Mouse (Mus musculus) myocyte (in vitro differentiated cells): ENCODE measurements around the gene Mars. TPM values are rescaled to one million over a fixed set of nuclear protein-coding genes. Genes with fewer than 3 reads are reported as not detected.
"Not testable (repeated sequence)": the region's sequence is repeated elsewhere in the genome, so short reads cannot be mapped to it uniquely, and the experiment has no call there.

ENCODE experiments used
- H3K27me3 ChIP-seq: one replicate; pipeline ENCODE4 v1.6.1; 2011; ENCODE audit not compliant: control insufficient read depth, insufficient read depth, insufficient read length
- H3K36me3 ChIP-seq: one replicate; pipeline ENCODE4 v1.6.1; 2011; ENCODE audit not compliant: control insufficient read depth, insufficient read depth
- H3K4me2 ChIP-seq: one replicate; pipeline ENCODE4 v1.6.1; 2011; ENCODE audit warnings: low read depth, control low read depth
- H3K4me3 ChIP-seq: one replicate; pipeline ENCODE4 v1.5.1; 2011; ENCODE audit warnings: mild to moderate bottlenecking, control low read depth, moderate library complexity
- H3K79me2 ChIP-seq: one replicate; pipeline ENCODE4 v1.6.1; 2011; ENCODE audit not compliant: control insufficient read depth, insufficient read depth
- H3ac ChIP-seq: one replicate; pipeline ENCODE4 v1.6.1; 2011; ENCODE audit not compliant: control insufficient read depth, insufficient read length
- CEBPB ChIP-seq: IDR thresholded peaks from 2 replicates; pipeline ENCODE4 v1.6.1; 2011; ENCODE audit warnings: mild to moderate bottlenecking, moderate library complexity; ENCODE audit not compliant: poor library complexity, insufficient read depth, severe bottlenecking
- E2F4 ChIP-seq: IDR thresholded peaks from one replicate; pipeline ENCODE4 v1.6.1; 2011; ENCODE audit warnings: mild to moderate bottlenecking, control low read depth, moderate library complexity; ENCODE audit not compliant: insufficient read depth
- MAX ChIP-seq: IDR thresholded peaks from one replicate; pipeline ENCODE4 v1.6.1; 2011; ENCODE audit warnings: low read depth, mild to moderate bottlenecking, control low read depth
- MYOD1 ChIP-seq, 3 experiments: IDR thresholded peaks; one replicate each; pipeline ENCODE4 v1.6.1; 2011; ENCODE audit warnings: control low read depth in 2 of 3, low read depth in 2 of 3, mild to moderate bottlenecking in 2 of 3, moderate library complexity in 1 of 3; ENCODE audit not compliant: insufficient read length in 2 of 3, control insufficient read depth in 1 of 3
- MYOG ChIP-seq, 3 experiments: IDR thresholded peaks; one replicate each; pipeline ENCODE4 v1.6.1; 2011; ENCODE audit warnings: control low read depth in 2 of 3, low read depth in 2 of 3, mild to moderate bottlenecking in 2 of 3; ENCODE audit not compliant: insufficient read length in 2 of 3, control insufficient read depth in 1 of 3, insufficient read depth in 1 of 3
- POLR2A ChIP-seq: IDR thresholded peaks from one replicate; pipeline ENCODE4 v1.6.1; 2011; ENCODE audit warnings: low read depth, mild to moderate bottlenecking, control low read depth, moderate library complexity; ENCODE audit not compliant: insufficient read length
- POLR2AphosphoS2 ChIP-seq: IDR thresholded peaks from one replicate; pipeline ENCODE4 v1.6.1; 2011; ENCODE audit warnings: low read depth, control low read depth; ENCODE audit not compliant: insufficient read length
- REST ChIP-seq: IDR thresholded peaks from one replicate; pipeline ENCODE4 v1.6.1; 2011; ENCODE audit warnings: mild to moderate bottlenecking, control low read depth, moderate library complexity; ENCODE audit not compliant: insufficient read depth, insufficient read length
- SRF ChIP-seq: IDR thresholded peaks from one replicate; pipeline ENCODE4 v1.6.1; 2011; ENCODE audit warnings: low read depth; ENCODE audit not compliant: control insufficient read depth, insufficient read length
- TCF12 ChIP-seq: IDR thresholded peaks from one replicate; pipeline ENCODE4 v1.6.1; 2011; ENCODE audit warnings: mild to moderate bottlenecking, control low read depth; ENCODE audit not compliant: poor library complexity, insufficient read depth, severe bottlenecking
- TCF3 ChIP-seq: IDR thresholded peaks from one replicate; pipeline ENCODE4 v1.6.1; 2011; ENCODE audit warnings: low read depth, control low read depth; ENCODE audit not compliant: insufficient read length
- USF1 ChIP-seq: IDR thresholded peaks from one replicate; pipeline ENCODE4 v1.6.1; 2011; ENCODE audit warnings: low read depth, mild to moderate bottlenecking, control low read depth, moderate library complexity
- polyA plus RNA-seq: library from polyadenylated mRNA; unstranded; fragments of >200 nt; fragmentation: generic; extraction: Trizol; gene quantifications from one replicate; pipeline ENCODE4 v1.2.1, GENCODE M21; 2012; ENCODE audit warnings: missing spikeins

The Mars gene
- polyA plus RNA-seq, 1 experiment: 280 TPM

DNA sequence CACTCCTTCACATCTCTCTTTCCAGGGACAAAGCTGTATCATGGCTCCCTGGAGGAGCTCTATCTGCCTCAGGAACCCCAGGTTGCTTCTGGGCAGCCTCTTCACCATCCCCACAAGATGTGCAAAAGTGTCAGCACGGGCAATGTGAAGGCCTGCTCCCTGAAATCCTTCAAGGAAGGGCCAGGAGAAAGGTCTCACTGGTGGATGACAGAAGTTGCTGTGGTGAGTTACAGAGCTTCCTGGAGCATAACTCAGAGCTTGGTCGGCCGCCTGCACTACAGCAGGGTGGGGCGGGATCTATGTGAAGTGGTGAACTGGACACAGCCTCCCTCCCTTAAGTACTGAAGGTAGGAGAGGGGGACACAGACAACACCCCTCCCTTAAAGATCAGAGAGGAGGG lies 11.1 kb upstream of the Mars start:
- Histone ChIP-seq H3K4me3 (no peak overlapping the region), H3K79me2 (no peaks in the 10 kb centered on the region), H3K4me2 (no peak overlapping the region), H3K27me3 (peaks cover 38% of the 10 kb centered on the region), H3ac (no peak overlapping the region), H3K36me3 (no peaks in the 10 kb centered on the region)
- no peak for TF ChIP-seq CEBPB
- TF ChIP-seq REST: no peak
- TF ChIP-seq TCF3: no peak
- TF ChIP-seq SRF: no peak
- no peak for TF ChIP-seq USF1
- TF ChIP-seq TCF12: no peak
- no peak for TF ChIP-seq E2F4
- TF ChIP-seq MAX: no peak
- TF ChIP-seq POLR2AphosphoS2: no peak
- TF ChIP-seq MYOG (IDR thresholded peaks at IDR 0.05; ENCODE audit: control insufficient read depth in 1 of 3, insufficient read depth in 1 of 3, insufficient read length in 2 of 3, low read depth in 2 of 3): no peak

DNA sequence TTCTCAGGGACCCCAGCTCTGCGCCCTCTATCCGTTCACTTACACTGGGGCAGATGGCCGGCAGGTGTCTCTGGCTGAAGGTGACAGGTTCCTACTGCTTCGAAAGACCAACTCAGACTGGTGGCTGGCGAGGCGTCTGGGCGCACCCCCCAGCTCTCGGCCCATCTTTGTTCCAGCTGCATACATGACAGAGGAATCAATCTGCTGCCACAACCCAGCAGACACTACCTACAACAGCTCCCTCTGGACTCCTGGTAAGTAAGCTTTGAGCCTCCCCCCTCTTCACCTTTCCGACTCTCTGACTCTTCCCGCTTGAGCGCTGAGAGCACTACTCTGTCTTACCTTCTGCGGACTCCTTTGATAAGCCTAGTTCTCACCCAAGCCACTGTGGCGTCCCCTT lies 10.6 kb upstream of the Mars start:
- TF ChIP-seq MYOG (IDR thresholded peaks at IDR 0.05; ENCODE audit: control insufficient read depth in 1 of 3, insufficient read depth in 1 of 3, insufficient read length in 2 of 3, low read depth in 2 of 3): no peak
- TF ChIP-seq TCF3: no peak
- TF ChIP-seq POLR2AphosphoS2: no peak
- Histone ChIP-seq H3K4me3 (no peak overlapping the region), H3K36me3 (no peaks in the 10 kb centered on the region), H3K4me2 (no peak overlapping the region), H3K79me2 (no peaks in the 10 kb centered on the region), H3ac (no peak overlapping the region), H3K27me3 (peaks cover 33% of the 10 kb centered on the region)

DNA sequence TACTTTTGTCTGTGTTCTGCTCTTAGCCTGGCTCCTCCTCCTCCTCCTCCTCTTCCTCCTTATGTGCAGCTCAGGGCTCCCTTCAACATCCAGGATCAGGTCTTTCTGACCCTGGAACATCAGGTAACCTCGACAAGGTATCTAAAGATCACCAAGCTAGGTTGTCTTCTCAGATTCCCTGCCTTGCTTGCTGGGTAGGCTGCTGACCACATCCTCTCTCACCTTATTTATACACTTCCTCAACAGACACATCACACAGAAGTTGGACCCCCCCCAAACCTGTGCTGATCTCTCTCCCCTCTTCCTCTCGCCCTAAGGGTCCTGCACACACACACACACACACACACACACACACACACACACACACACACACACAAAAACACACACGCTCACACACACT lies 10.0 kb upstream of the Mars start, which contains the start of gene Arhgap9:
TSS of gene Arhgap9 (plus strand) at position 344 of the 400 bp plus-strand sequence.
- Histone ChIP-seq H3K4me3 (no peak within 1 kb of the TSS), H3K36me3 (no peaks in the 10 kb centered on the region), H3ac (no peak within 1 kb of the TSS), H3K4me2 (no peak within 1 kb of the TSS), H3K79me2 (no peaks in the 10 kb centered on the region), H3K27me3 (peaks cover 29% of the 10 kb centered on the region)
- TF ChIP-seq SRF: no peak
- no peak for TF ChIP-seq MAX
- no peak for TF ChIP-seq CEBPB
- TF ChIP-seq USF1: no peak
- no peak for TF ChIP-seq POLR2A
- no peak for TF ChIP-seq TCF12
- TF ChIP-seq MYOG (IDR thresholded peaks at IDR 0.05; ENCODE audit: control insufficient read depth in 1 of 3, insufficient read depth in 1 of 3, insufficient read length in 2 of 3, low read depth in 2 of 3): no peak
- no peak for TF ChIP-seq E2F4
- no peak for TF ChIP-seq REST
- no peak for TF ChIP-seq MYOD1 (IDR thresholded peaks at IDR 0.05; ENCODE audit: control insufficient read depth in 1 of 3, insufficient read length in 2 of 3, low read depth in 2 of 3)
- TF ChIP-seq POLR2AphosphoS2: no peak

DNA sequence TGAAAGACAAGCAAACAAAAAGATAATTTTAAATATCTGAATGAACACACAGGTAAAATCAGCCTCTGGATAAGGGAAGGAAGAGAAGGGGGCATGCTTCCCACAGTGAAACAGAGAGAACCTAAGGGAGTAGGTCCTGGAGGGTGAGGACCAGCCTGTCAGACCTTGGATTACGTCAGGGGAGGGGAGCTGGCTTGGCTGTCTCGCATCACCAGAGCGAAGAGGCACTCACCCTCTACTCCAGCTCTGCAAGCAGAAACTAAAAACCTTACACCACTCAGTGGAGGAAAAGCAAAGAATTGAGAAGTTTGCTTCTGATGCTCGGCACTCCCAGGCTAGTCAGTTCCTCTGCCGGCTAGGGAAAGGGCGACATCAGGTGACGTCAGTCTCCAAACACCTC lies 8.4 kb upstream of the Mars start:
- no peaks in the 10 kb centered on the region for H3K79me2 ChIP-seq
- no peak overlapping the region for H3K4me2 ChIP-seq
- H3ac ChIP-seq: no peak overlapping the region
- H3K36me3 ChIP-seq: no peaks in the 10 kb centered on the region
- H3K4me3 ChIP-seq: no peak overlapping the region
- peaks cover 20% of the 10 kb centered on the region for H3K27me3 ChIP-seq
- TF ChIP-seq MYOD1 (IDR thresholded peaks at IDR 0.05; ENCODE audit: control insufficient read depth in 1 of 3, insufficient read length in 2 of 3, low read depth in 2 of 3) (no peak), MAX (no peak), MYOG (IDR thresholded peaks at IDR 0.05; ENCODE audit: control insufficient read depth in 1 of 3, insufficient read depth in 1 of 3, insufficient read length in 2 of 3, low read depth in 2 of 3) (no peak)

DNA sequence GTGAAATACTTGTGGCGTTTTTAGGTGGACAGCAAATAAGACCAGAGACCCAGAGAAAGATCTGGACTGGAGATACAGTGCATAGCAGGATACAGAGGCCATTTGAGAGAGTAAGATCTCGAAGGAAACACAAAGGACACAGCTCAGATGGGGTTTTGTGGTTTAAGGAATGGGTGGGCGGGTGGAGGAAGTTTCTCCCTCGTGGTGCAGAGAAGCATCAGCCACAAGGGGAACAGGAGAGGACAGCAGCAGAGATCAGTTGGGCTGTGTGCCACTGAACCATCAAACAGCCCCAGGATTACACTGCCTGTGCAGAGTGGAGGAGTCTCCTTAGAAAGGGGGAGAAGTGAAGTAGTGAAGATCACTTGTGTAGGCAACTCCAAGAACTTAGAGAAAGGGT lies 6.4 kb upstream of the Mars start:
- Histone ChIP-seq H3ac (no peak overlapping the region), H3K36me3 (no peaks in the 10 kb centered on the region), H3K4me2 (no peak overlapping the region), H3K79me2 (no peaks in the 10 kb centered on the region), H3K4me3 (no peak overlapping the region), H3K27me3 (peaks cover 19% of the 10 kb centered on the region)
- TF ChIP-seq USF1 (no peak), CEBPB (no peak), TCF12 (no peak), MAX (no peak), TCF3 (no peak), SRF (no peak), MYOD1 (IDR thresholded peaks at IDR 0.05; ENCODE audit: control insufficient read depth in 1 of 3, insufficient read length in 2 of 3, low read depth in 2 of 3) (no peak), MYOG (IDR thresholded peaks at IDR 0.05; ENCODE audit: control insufficient read depth in 1 of 3, insufficient read depth in 1 of 3, insufficient read length in 2 of 3, low read depth in 2 of 3) (no peak)

DNA sequence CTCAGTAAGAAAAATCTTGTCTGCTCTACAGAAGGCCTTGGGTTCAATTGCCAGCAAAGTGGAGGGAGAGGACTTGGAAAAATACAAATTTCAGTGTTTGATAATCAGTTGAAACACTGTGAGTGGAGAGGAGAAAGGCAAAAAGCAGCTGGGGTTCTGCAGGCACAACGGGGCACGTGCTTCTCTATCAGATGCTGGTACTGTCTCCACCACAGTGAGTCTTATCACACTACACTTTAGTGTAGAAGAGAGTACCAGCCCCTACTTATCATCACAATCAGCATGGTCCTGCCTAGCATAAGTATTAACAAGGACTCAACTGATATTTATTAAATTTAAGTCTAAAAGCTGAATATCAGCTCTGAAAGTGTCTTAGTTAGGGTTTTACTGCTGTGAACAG lies 5.7 kb upstream of the Mars start:
- Histone ChIP-seq H3K79me2 (no peaks in the 10 kb centered on the region), H3K27me3 (peaks cover 11% of the 10 kb centered on the region), H3K36me3 (no peaks in the 10 kb centered on the region), H3K4me3 (no peak overlapping the region), H3ac (no peak overlapping the region), H3K4me2 (no peak overlapping the region)
- no peak for TF ChIP-seq MAX
- no peak for TF ChIP-seq POLR2A

DNA sequence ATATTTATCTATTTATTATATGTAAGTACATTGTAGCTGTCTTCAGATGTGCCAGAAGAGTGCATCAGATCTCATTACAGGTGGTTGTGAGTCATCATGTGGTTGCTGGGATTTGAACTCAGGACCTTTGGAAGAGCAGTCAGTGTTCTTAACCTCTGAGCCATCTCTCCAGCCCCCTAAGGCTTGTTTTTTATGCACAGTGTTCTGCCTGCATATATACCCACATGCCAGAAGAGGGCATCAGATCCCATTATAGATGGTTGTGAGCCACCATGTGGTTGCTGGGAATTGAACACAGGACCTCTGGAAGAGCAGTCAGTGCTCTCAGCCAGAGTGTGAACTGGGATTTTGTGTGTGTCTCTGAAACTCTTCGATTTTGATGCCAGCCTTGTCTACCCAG lies 3.4 kb upstream of the Mars start:
- peaks cover 14% of the 10 kb centered on the region for H3K79me2 ChIP-seq
- H3K27me3 ChIP-seq, H3K4me2 ChIP-seq, H3K36me3 ChIP-seq, H3ac ChIP-seq, H3K4me3 ChIP-seq: not testable (repeated sequence)

DNA sequence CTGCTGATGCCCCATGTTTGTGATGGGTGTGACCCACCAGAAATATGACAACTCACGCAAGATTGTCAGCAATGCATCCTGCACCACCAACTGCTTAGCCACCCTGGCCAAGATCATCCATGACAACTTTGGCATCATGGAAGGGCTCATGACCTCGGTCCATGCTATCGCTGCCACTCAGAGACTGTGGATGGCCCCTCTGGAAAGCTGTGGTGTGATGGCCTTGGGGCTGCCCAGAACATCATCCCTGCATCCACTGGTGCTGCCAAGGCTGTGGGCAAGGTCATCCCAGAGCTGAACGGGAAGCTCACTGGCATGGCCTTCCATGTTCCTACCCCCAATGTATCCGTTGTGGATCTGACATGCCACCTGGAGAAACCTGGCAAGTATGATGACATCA lies 1.9 kb upstream of the Mars start:
- not testable (repeated sequence) for H3ac ChIP-seq, H3K4me3 ChIP-seq, H3K27me3 ChIP-seq, H3K4me2 ChIP-seq
- Histone ChIP-seq H3K79me2 (peaks cover 23% of the 10 kb centered on the region), H3K36me3 (peaks cover 13% of the 10 kb centered on the region)
